Mouse (Mus musculus) midbrain, embryonic 14.5 days (tissue): ENCODE measurements at regions not wholly inside any gene's neighbourhood (a gene's known extent, or its start where the extent isn't known, plus 50 kb on each side); places are given as distances from the start of the nearest gene placed in this dataset.

Source experiments
- ATAC-seq: fragments of 200-750 bp; cut with Nextera tagmentation; 2 replicates; pipeline ENCODE4 v1.8.0; 2017; ENCODE audit warnings: moderate number of reproducible peaks, moderate library complexity; ENCODE audit not compliant: low FRiP score, low TSS enrichment
- DNase-seq: peaks from one replicate; pipeline ENCODE4 v3.0.0-alpha.2; 2015
- H3K27ac ChIP-seq: fragments of 300-500 bp; sonication (generic); replicated peaks from 2 replicates; pipeline ENCODE4 v1.5.1; 2014; ENCODE audit warnings: mild to moderate bottlenecking, low read depth, low read length, moderate library complexity
- H3K27me3 ChIP-seq: fragments of 300-500 bp; sonication (generic); 2 replicates; pipeline ENCODE4 v1.6.1; 2014; ENCODE audit warnings: low read length, control low read depth, mixed read lengths; ENCODE audit not compliant: control insufficient read depth, insufficient read depth
- H3K36me3 ChIP-seq: fragments of 300-500 bp; sonication (generic); 2 replicates; pipeline ENCODE4 v1.6.1; 2014; ENCODE audit warnings: low read length, control low read depth; ENCODE audit not compliant: control insufficient read depth, insufficient read depth
- H3K4me1 ChIP-seq: fragments of 300-500 bp; sonication (generic); 2 replicates; pipeline ENCODE4 v1.6.1; 2014; ENCODE audit warnings: mild to moderate bottlenecking, antibody characterized with exemption, low read length, control low read depth; ENCODE audit not compliant: control insufficient read depth, insufficient read depth
- H3K4me2 ChIP-seq: fragments of 300-500 bp; sonication (generic); 2 replicates; pipeline ENCODE4 v1.6.1; 2014; ENCODE audit warnings: mild to moderate bottlenecking, low read length, moderate library complexity
- H3K4me3 ChIP-seq: fragments of 300-500 bp; sonication (generic); replicated peaks from 2 replicates; pipeline ENCODE4 v1.5.1; 2014; ENCODE audit warnings: low read depth, low read length
- H3K9ac ChIP-seq: fragments of 300-500 bp; sonication (generic); replicated peaks from 2 replicates; pipeline ENCODE4 v1.6.1; 2014; ENCODE audit warnings: mild to moderate bottlenecking, low read length, moderate library complexity
- H3K9me3 ChIP-seq: fragments of 300-500 bp; sonication (generic); 2 replicates; pipeline ENCODE4 v1.6.1; 2016; ENCODE audit warnings: low read length, control low read depth, mixed read lengths; ENCODE audit not compliant: control insufficient read depth
- WGBS: fragments of 180-500 bp; shearing (Covaris S2); extraction: QIAGEN DNeasy Blood & Tissue Kit; methylation state at CpG from one replicate; pipeline ENCODE4 v1.1.7; 2014; 5-methylcytosine and 5-hydroxymethylcytosine counted together

- no peak for DNase-seq
Observed at GRCm38 (mm10) chr4:82196024-82196647, 509.4 kb downstream of the Nfib start.

GRCm38 (mm10) chr4:82193905-82194304, 511.6 kb downstream of the Nfib start:
- Histone ChIP-seq H3K36me3 (no peaks in the 10 kb centered on the region), H3K4me1 (no peaks in the 10 kb centered on the region), H3K27ac (no peak overlapping the region), H3K9ac (no peak overlapping the region), H3K4me2 (no peak overlapping the region), H3K4me3 (no peak overlapping the region), H3K27me3 (no peaks in the 10 kb centered on the region), H3K9me3 (no peaks in the 10 kb centered on the region)
- WGBS: 75% methylated on average over 5 of the region's 5 CpGs
- DNase-seq (no peak), ATAC-seq (no peak)

More at GRCm38 (mm10) chr4:82196024-82196647, 509.4 kb downstream of the Nfib start:
- H3K36me3 ChIP-seq: no peaks in the 10 kb centered on the region
- no peak overlapping the region for H3K4me3 ChIP-seq
- 86% methylated on average over 6 of the region's 6 CpGs for WGBS
- no peak overlapping the region for H3K27ac ChIP-seq
- H3K4me1 ChIP-seq: no peaks in the 10 kb centered on the region
- H3K9me3 ChIP-seq: no peaks in the 10 kb centered on the region
- no peak overlapping the region for H3K9ac ChIP-seq
- no peak overlapping the region for H3K4me2 ChIP-seq
- no peaks in the 10 kb centered on the region for H3K27me3 ChIP-seq
- ATAC-seq: no peak

- Histone ChIP-seq H3K4me3 (no peak overlapping the region), H3K27me3 (no peaks in the 10 kb centered on the region), H3K36me3 (no peaks in the 10 kb centered on the region), H3K9me3 (no peaks in the 10 kb centered on the region), H3K27ac (no peak overlapping the region), H3K4me1 (no peaks in the 10 kb centered on the region), H3K9ac (no peak overlapping the region), H3K4me2 (no peak overlapping the region)
- 93% methylated on average over 3 of the region's 3 CpGs for WGBS
- ATAC-seq (no peak), DNase-seq (no peak)
Observed at GRCm38 (mm10) chr4:82186892-82187291, 518.7 kb downstream of the Nfib start.

- DNase-seq (no peak), ATAC-seq (no peak)
- Histone ChIP-seq H3K4me1 (no peaks in the 10 kb centered on the region), H3K9ac (no peak overlapping the region), H3K27ac (no peak overlapping the region), H3K4me3 (no peak overlapping the region), H3K9me3 (no peaks in the 10 kb centered on the region), H3K27me3 (no peaks in the 10 kb centered on the region), H3K4me2 (no peak overlapping the region), H3K36me3 (no peaks in the 10 kb centered on the region)
- WGBS: 90% methylated on average over 1 of the region's 1 CpGs
Observed at GRCm38 (mm10) chr4:82183974-82184373, 521.6 kb downstream of the Nfib start.

GRCm38 (mm10) chr4:82178112-82178511, 527.4 kb downstream of the Nfib start:
- no peak overlapping the region for H3K9ac ChIP-seq
- 94% methylated on average over 5 of the region's 5 CpGs for WGBS
- DNase-seq: no peak

GRCm38 (mm10) chr4:82176723-82177122, 528.8 kb downstream of the Nfib start:
- DNase-seq (no peak), ATAC-seq (no peak)
- Histone ChIP-seq H3K4me3 (no peak overlapping the region), H3K9ac (no peak overlapping the region), H3K36me3 (no peaks in the 10 kb centered on the region), H3K9me3 (no peaks in the 10 kb centered on the region), H3K27me3 (no peaks in the 10 kb centered on the region), H3K27ac (no peak overlapping the region), H3K4me2 (no peak overlapping the region), H3K4me1 (no peaks in the 10 kb centered on the region)
- 94% methylated on average over 8 of the region's 8 CpGs for WGBS

More at GRCm38 (mm10) chr4:82178112-82178511, 527.4 kb downstream of the Nfib start:
- no peaks in the 10 kb centered on the region for H3K9me3 ChIP-seq
- no peaks in the 10 kb centered on the region for H3K36me3 ChIP-seq
- ATAC-seq: no peak
- H3K4me2 ChIP-seq: no peak overlapping the region
- H3K4me3 ChIP-seq: no peak overlapping the region
- H3K27me3 ChIP-seq: no peaks in the 10 kb centered on the region
- H3K4me1 ChIP-seq: no peaks in the 10 kb centered on the region
- H3K27ac ChIP-seq: no peak overlapping the region

- H3K9me3 ChIP-seq: no peaks in the 10 kb centered on the region
- no peaks in the 10 kb centered on the region for H3K4me1 ChIP-seq
- H3K9ac ChIP-seq: no peak overlapping the region
- DNase-seq (no peak), ATAC-seq (no peak)
- H3K36me3 ChIP-seq: no peaks in the 10 kb centered on the region
- no peak overlapping the region for H3K4me3 ChIP-seq
- H3K4me2 ChIP-seq: no peak overlapping the region
- H3K27me3 ChIP-seq: no peaks in the 10 kb centered on the region
- H3K27ac ChIP-seq: no peak overlapping the region
- WGBS: 67% methylated on average over 17 of the region's 17 CpGs
Observed at GRCm38 (mm10) chr4:82173461-82174085, 532.0 kb downstream of the Nfib start.

- no peak for DNase-seq
- no peaks in the 10 kb centered on the region for H3K36me3 ChIP-seq
- H3K4me1 ChIP-seq: no peaks in the 10 kb centered on the region
- WGBS: 78% methylated on average over 4 of the region's 4 CpGs
- H3K9ac ChIP-seq: no peak overlapping the region
- H3K27ac ChIP-seq: no peak overlapping the region
- H3K27me3 ChIP-seq: no peaks in the 10 kb centered on the region
- H3K4me3 ChIP-seq: no peak overlapping the region
- H3K4me2 ChIP-seq: no peak overlapping the region
- H3K9me3 ChIP-seq: no peaks in the 10 kb centered on the region
- no peak for ATAC-seq
Observed at GRCm38 (mm10) chr4:82170930-82171329, 534.6 kb downstream of the Nfib start.

GRCm38 (mm10) chr4:82168032-82168431, 537.5 kb downstream of the Nfib start:
- H3K4me2 ChIP-seq: no peak overlapping the region
- no peaks in the 10 kb centered on the region for H3K27me3 ChIP-seq
- 89% methylated on average over 5 of the region's 5 CpGs for WGBS
- ATAC-seq (no peak), DNase-seq (no peak)
- no peaks in the 10 kb centered on the region for H3K36me3 ChIP-seq
- no peak overlapping the region for H3K4me3 ChIP-seq
- H3K9ac ChIP-seq: no peak overlapping the region
- no peak overlapping the region for H3K27ac ChIP-seq
- no peaks in the 10 kb centered on the region for H3K9me3 ChIP-seq
- no peaks in the 10 kb centered on the region for H3K4me1 ChIP-seq
